Mouse (Mus musculus): ENCODE measurements at regions not wholly inside any gene's neighbourhood (a gene's known extent, or its start where the extent isn't known, plus 50 kb on each side); places are given as distances from the start of the nearest gene placed in this dataset.
"Not testable (repeated sequence)": the region's sequence is repeated elsewhere in the genome, so short reads cannot be mapped to it uniquely, and the experiment has no call there.

DNA sequence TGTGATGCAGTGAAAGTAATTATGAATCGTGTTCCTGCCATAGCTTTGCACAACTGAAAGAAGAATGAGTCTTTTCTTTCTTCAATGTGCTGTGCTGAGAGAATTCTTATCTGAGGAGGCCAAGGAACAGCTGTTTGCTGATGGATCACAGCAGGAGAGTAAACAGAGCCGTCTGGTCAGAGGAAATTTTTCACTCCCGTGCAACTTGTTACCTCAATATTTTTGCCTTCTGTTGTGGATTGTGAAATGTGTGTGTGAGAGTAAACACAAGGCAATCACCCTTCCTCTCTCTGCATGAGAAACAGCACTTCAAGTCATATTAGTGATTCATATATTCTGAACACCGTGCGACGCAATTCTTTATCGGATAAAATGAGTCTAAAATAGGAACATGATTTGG lies 171.9 kb downstream of the Epm2a start:
- Histone ChIP-seq H3K9me3 (replicated peaks) (no peaks in the 10 kb centered on the region), H3K36me3 (no peaks in the 10 kb centered on the region), H3K27me3 (ENCODE audit: low read depth, poor library complexity, severe bottlenecking) (no peaks in the 10 kb centered on the region), H3K4me3 (no peak overlapping the region), H3K4me1 (no peaks in the 10 kb centered on the region), H3K27ac (replicated peaks) (no peak overlapping the region)
- WGBS, result 81% methylated on average over 7 of the region's 7 CpGs
- no peak for DNase-seq (ENCODE audit: low spot score)

- no peak for DNase-seq (ENCODE audit: low spot score)
- Histone ChIP-seq H3K36me3 (no peaks in the 10 kb centered on the region), H3K9me3 (replicated peaks) (no peaks in the 10 kb centered on the region), H3K4me3 (no peak overlapping the region), H3K27me3 (ENCODE audit: low read depth, poor library complexity, severe bottlenecking) (no peaks in the 10 kb centered on the region), H3K4me1 (no peaks in the 10 kb centered on the region), H3K27ac (replicated peaks) (no peak overlapping the region)
- 55% methylated on average over 2 of the region's 2 CpGs for WGBS
Measured at GRCm38 (mm10) chr10:11517122-11517521, 173.9 kb downstream of the Epm2a start.

- Histone ChIP-seq H3K27me3 (ENCODE audit: low read depth, poor library complexity, severe bottlenecking) (no peaks in the 10 kb centered on the region), H3K4me1 (no peaks in the 10 kb centered on the region), H3K9me3 (replicated peaks) (no peaks in the 10 kb centered on the region), H3K27ac (replicated peaks) (no peak overlapping the region), H3K36me3 (no peaks in the 10 kb centered on the region), H3K4me3 (no peak overlapping the region)
- no peak for DNase-seq (ENCODE audit: low spot score)
- whole genome bisulfite sequencing, result 83% methylated on average over 1 of the region's 1 CpGs
Measured at GRCm38 (mm10) chr10:11531343-11531742, 188.1 kb downstream of the Epm2a start.

DNA sequence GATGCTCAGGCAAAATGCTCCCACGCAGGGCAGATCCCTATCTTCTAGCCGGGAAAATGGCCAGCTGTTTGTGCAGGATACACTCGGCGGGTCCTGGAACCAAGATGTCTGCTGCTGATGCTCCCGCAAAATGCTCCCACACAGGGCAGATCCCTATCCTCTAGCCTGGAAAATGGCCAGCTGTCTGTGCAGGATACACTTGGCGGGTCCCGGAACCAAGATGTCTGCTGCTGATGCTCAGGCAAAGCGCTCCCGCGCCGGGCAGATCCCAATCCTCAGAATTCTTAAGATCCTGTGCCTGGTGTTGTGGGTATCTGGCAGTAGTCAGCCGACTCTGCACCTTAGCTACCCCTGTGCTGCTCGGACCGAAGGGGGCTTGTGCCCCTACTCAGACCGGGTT lies 212.2 kb downstream of the Epm2a start:
- not testable (repeated sequence) for H3K4me1 ChIP-seq; DNase-seq (ENCODE audit: low spot score); H3K9me3 ChIP-seq (replicated peaks); H3K4me3 ChIP-seq; H3K36me3 ChIP-seq; H3K27ac ChIP-seq (replicated peaks); H3K27me3 ChIP-seq (ENCODE audit: low read depth, poor library complexity, severe bottlenecking)
- 88% methylated on average over 15 of the region's 15 CpGs for WGBS

DNA sequence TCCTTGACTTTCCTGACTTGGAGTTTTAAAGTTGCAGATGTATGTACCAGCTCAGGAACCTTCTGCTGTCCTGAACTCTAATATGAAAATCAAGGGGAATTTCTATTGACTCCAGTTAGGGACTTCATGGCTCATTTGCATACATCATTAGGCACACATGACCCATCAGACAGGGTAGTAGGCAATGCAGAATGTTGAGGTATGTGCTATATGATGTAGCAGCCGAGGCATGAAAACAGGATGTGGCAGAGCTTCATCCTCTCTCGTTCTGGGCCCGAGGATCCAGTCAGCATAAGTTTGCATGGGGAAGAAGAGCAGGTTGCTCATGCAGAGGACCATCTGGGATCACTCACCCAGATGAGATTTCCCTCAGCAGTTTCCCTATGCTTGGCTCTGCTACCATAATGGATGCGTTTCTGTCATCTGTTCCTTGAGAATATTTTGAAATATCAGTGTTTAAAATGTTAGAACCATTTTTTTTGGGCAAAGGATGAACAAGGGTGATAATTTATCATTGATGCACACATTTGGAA lies 227.4 kb downstream of the Epm2a start:
- 92% methylated on average over 4 of the region's 4 CpGs for WGBS
- no peaks in the 10 kb centered on the region for H3K4me1 ChIP-seq
- no peaks in the 10 kb centered on the region for H3K9me3 ChIP-seq (replicated peaks)
- no peak overlapping the region for H3K4me3 ChIP-seq
- no peaks in the 10 kb centered on the region for H3K27me3 ChIP-seq (ENCODE audit: low read depth, poor library complexity, severe bottlenecking)
- no peak overlapping the region for H3K27ac ChIP-seq (replicated peaks)
- no peaks in the 10 kb centered on the region for H3K36me3 ChIP-seq
- no peak for DNase-seq (ENCODE audit: low spot score)

DNA sequence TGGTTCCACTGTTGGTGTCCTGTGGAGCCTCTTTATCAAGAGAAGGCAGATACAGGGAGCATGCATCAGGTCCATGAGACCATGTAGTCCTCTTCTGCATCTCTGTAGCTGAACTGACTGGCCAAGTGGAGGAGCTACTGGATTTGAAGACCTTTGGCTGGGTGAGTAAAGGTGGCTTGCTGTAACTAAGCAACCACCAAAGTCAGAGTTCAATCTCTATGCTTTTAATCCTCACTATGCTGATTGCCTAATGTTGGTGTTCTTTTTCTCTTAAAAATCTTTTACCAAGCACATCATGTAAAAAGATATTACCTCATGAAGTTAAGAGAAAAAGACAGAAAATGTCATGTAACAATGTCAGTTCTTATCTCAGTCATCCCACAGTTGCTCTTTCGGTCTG lies 265.2 kb downstream of the Epm2a start:
- Histone ChIP-seq H3K36me3 (no peaks in the 10 kb centered on the region), H3K4me3 (no peak overlapping the region), H3K27me3 (ENCODE audit: low read depth, poor library complexity, severe bottlenecking) (no peaks in the 10 kb centered on the region), H3K4me1 (no peaks in the 10 kb centered on the region), H3K27ac (replicated peaks) (no peak overlapping the region), H3K9me3 (replicated peaks) (no peaks in the 10 kb centered on the region)
- WGBS, result 98% methylated on average over 1 of the region's 1 CpGs
- no peak for DNase-seq (ENCODE audit: low spot score)

GRCm38 (mm10) chr10:11609092-11609491 lies 265.9 kb downstream of the Epm2a start:
- H3K27me3 ChIP-seq (ENCODE audit: low read depth, poor library complexity, severe bottlenecking); H3K9me3 ChIP-seq (replicated peaks); H3K36me3 ChIP-seq; H3K4me1 ChIP-seq; H3K27ac ChIP-seq (replicated peaks); H3K4me3 ChIP-seq; DNase-seq (ENCODE audit: low spot score): not testable (repeated sequence)
- 94% methylated on average over 20 of the region's 20 CpGs for WGBS

DNA sequence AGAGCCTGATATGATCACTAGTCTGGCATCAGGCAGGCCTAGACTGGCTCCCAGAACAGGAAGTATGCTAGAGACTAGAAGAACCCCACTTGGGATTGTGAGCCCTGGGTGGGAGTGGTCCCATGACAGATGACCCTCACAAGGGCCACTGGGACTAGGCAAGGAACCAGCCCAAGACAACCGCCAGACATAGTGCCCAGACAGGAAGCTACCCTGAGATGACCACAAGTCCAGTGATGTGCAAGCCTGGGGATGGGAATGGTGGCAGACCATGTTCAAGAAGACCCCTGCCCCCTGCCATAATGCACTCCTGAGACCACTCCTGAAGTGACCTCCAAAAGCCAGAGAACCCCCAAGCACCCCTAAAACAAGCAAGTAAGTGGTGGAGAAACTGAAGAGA lies 304.9 kb downstream of the Epm2a start:
- H3K4me3 ChIP-seq, result no peak overlapping the region
- no peak overlapping the region for H3K27ac ChIP-seq (replicated peaks)
- H3K9me3 ChIP-seq (replicated peaks), result no peaks in the 10 kb centered on the region
- no peaks in the 10 kb centered on the region for H3K4me1 ChIP-seq
- WGBS, result 89% methylated on average over 1 of the region's 1 CpGs
- H3K27me3 ChIP-seq (ENCODE audit: low read depth, poor library complexity, severe bottlenecking), result no peaks in the 10 kb centered on the region
- no peak for DNase-seq (ENCODE audit: low spot score)
- no peaks in the 10 kb centered on the region for H3K36me3 ChIP-seq

- Histone ChIP-seq H3K36me3 (no peaks in the 10 kb centered on the region), H3K27ac (replicated peaks) (no peak overlapping the region), H3K27me3 (ENCODE audit: low read depth, poor library complexity, severe bottlenecking) (no peaks in the 10 kb centered on the region), H3K4me3 (no peak overlapping the region), H3K9me3 (replicated peaks) (0 out of 2 replicates have a peak, but pooled peaks cover 4% of the 10 kb centered on the region), H3K4me1 (no peaks in the 10 kb centered on the region)
- DNase-seq (ENCODE audit: low spot score), result no peak
- WGBS, result 81% methylated on average over 1 of the region's 1 CpGs
Measured at GRCm38 (mm10) chr10:11660056-11660770, 317.0 kb downstream of the Epm2a start.

- Histone ChIP-seq H3K36me3 (no peaks in the 10 kb centered on the region), H3K27ac (replicated peaks) (no peak overlapping the region), H3K9me3 (replicated peaks) (0 out of 2 replicates have a peak, but pooled peaks cover 4% of the 10 kb centered on the region), H3K4me3 (no peak overlapping the region), H3K4me1 (no peaks in the 10 kb centered on the region), H3K27me3 (ENCODE audit: low read depth, poor library complexity, severe bottlenecking) (no peaks in the 10 kb centered on the region)
- no peak for DNase-seq (ENCODE audit: low spot score)
- WGBS, result 73% methylated on average over 5 of the region's 5 CpGs
Measured at GRCm38 (mm10) chr10:11661660-11662250, 318.6 kb downstream of the Epm2a start.

GRCm38 (mm10) chr10:11709742-11710141 lies 366.5 kb downstream of the Epm2a start:
- Histone ChIP-seq H3K27ac (replicated peaks) (no peak overlapping the region), H3K27me3 (ENCODE audit: low read depth, poor library complexity, severe bottlenecking) (no peaks in the 10 kb centered on the region), H3K4me3 (no peak overlapping the region), H3K36me3 (no peaks in the 10 kb centered on the region), H3K4me1 (no peaks in the 10 kb centered on the region), H3K9me3 (replicated peaks) (no peaks in the 10 kb centered on the region)
- no peak for DNase-seq (ENCODE audit: low spot score)
- 94% methylated on average over 2 of the region's 2 CpGs for WGBS

GRCm38 (mm10) chr10:11724775-11725174 lies 381.6 kb downstream of the Epm2a start:
- 84% methylated on average over 7 of the region's 7 CpGs for WGBS
- no peak overlapping the region for H3K4me3 ChIP-seq
- H3K36me3 ChIP-seq, result no peaks in the 10 kb centered on the region
- H3K27ac ChIP-seq (replicated peaks), result no peak overlapping the region
- DNase-seq (ENCODE audit: low spot score), result no peak
- no peaks in the 10 kb centered on the region for H3K9me3 ChIP-seq (replicated peaks)
- H3K4me1 ChIP-seq, result no peaks in the 10 kb centered on the region
- no peaks in the 10 kb centered on the region for H3K27me3 ChIP-seq (ENCODE audit: low read depth, poor library complexity, severe bottlenecking)

GRCm38 (mm10) chr10:11729536-11729935 lies 386.3 kb downstream of the Epm2a start:
- DNase-seq (ENCODE audit: low spot score), result no peak
- Histone ChIP-seq H3K4me1 (no peaks in the 10 kb centered on the region), H3K9me3 (replicated peaks) (no peaks in the 10 kb centered on the region), H3K4me3 (no peak overlapping the region), H3K36me3 (no peaks in the 10 kb centered on the region), H3K27me3 (ENCODE audit: low read depth, poor library complexity, severe bottlenecking) (no peaks in the 10 kb centered on the region), H3K27ac (replicated peaks) (no peak overlapping the region)
- 86% methylated on average over 2 of the region's 2 CpGs for WGBS
